Mouse (Mus musculus) intestine, embryonic 15.5 days (tissue): ENCODE data around the gene Arl10. TPM values are rescaled to one million over a fixed set of nuclear protein-coding genes. Genes with fewer than 3 reads are reported as not detected.

Source experiments
- polyA plus RNA-seq: library from polyadenylated mRNA; unstranded; fragments of >200 nt; fragmentation: Nextera tagmentation; extraction: Ambion mirVana; gene quantifications from 2 replicates; pipeline ENCODE4 v1.2.1, GENCODE M21; 2015

Arl10 gene
- polyA plus RNA-seq, 1 experiment from 2014 or later: 21.7 TPM

Other genes starting within 250 kb of the Arl10 start
- gene Cplx2, start 203.7 kb upstream of the Arl10 start, polyA plus RNA-seq: 3.2 and 3.4 TPM in 2 replicates
- 100 and 101 TPM in 2 replicates for gene Thoc3, start 106.2 kb upstream of the Arl10 start, polyA plus RNA-seq
- 6.3 and 6.9 TPM in 2 replicates for gene Simc1, start 71.2 kb upstream of the Arl10 start, polyA plus RNA-seq
- gene 4833439L19Rik, start 9.6 kb upstream of the Arl10 start, polyA plus RNA-seq: 107 and 110 TPM in 2 replicates
- 86.1 and 93.9 TPM in 2 replicates for gene Nop16, start 15.1 kb downstream of the Arl10 start, polyA plus RNA-seq
- 233 and 239 TPM in 2 replicates for gene Higd2a, start 15.2 kb downstream of the Arl10 start, polyA plus RNA-seq
- 76.9 and 78.6 TPM in 2 replicates for gene Cltb, start 36.3 kb downstream of the Arl10 start, polyA plus RNA-seq
- 67.5 and 68.5 TPM in 2 replicates for gene Faf2, start 46.8 kb downstream of the Arl10 start, polyA plus RNA-seq
- gene Rnf44, start 118.9 kb downstream of the Arl10 start, polyA plus RNA-seq: 77.9 and 78.3 TPM in 2 replicates
- gene Cdhr2, start 126.4 kb downstream of the Arl10 start, polyA plus RNA-seq: 32.2 and 37.2 TPM in 2 replicates
- 0.53 and 0.82 TPM in 2 replicates for gene Gprin1, start 174.9 kb downstream of the Arl10 start, polyA plus RNA-seq
- gene Sncb, start 191.6 kb downstream of the Arl10 start, polyA plus RNA-seq: 0.24 and 0.42 TPM in 2 replicates
- not detected in 2 replicates for gene Eif4e1b, start 209.0 kb downstream of the Arl10 start, polyA plus RNA-seq
- gene Tspan17, start 214.4 kb downstream of the Arl10 start, polyA plus RNA-seq: 13.9 TPM in 2 replicates